Mouse (Mus musculus) erythroblast, embryonic 14.5 days (primary cell): ENCODE measurements at regions not wholly inside any gene's neighbourhood (a gene's known extent, or its start where the extent isn't known, plus 50 kb on each side); places are given as distances from the start of the nearest gene placed in this dataset.

Experiments used
- GATA1 ChIP-seq: IDR thresholded peaks from 2 replicates; pipeline ENCODE4 v1.6.1; 2012; ENCODE audit warnings: low read length, inconsistent platforms, mixed read lengths
- TAL1 ChIP-seq: IDR thresholded peaks from 3 replicates; pipeline ENCODE4 v1.6.1; 2012; ENCODE audit warnings: low read length, inconsistent platforms, mixed read lengths

DNA sequence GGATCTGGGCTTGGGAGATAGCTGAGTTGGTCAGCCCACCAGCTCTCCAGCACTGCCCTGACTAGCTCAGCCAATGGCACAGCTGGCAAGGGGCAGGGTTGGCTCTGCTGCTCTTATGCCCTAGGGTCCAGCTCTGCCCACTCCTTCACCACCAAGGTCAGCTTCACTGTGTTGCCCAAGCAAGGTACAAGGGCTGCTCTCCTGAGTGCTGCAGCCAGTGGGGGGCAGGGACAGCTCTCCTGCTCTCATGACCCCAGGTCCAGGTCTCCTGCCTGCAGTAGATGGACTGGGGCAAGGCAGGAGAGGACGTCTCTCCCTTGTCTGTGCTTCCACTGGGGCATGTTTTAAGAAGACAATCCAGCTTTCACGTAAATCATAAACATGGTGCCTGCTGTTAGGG lies 80.4 kb upstream of the Spaca7 start:
- TF ChIP-seq TAL1 = no peak; the same call in 2 of the 3 replicates
- TF ChIP-seq GATA1 = no peak
